Mouse (Mus musculus) hindbrain, embryonic 16.5 days (tissue): ENCODE data around the gene Cemip2. TPM values are rescaled to one million over a fixed set of nuclear protein-coding genes. Genes with fewer than 3 reads are reported as not detected.

ENCODE experiments used
- ATAC-seq: fragments of 200-750 bp; cut with Nextera tagmentation; 2 replicates; pipeline ENCODE4 v1.8.0; 2017; ENCODE audit warnings: moderate TSS enrichment, moderate library complexity
- H3K27ac ChIP-seq: fragments of 300-500 bp; sonication (generic); 2 replicates; pipeline ENCODE4 v1.5.1; 2014; ENCODE audit warnings: low read depth, mild to moderate bottlenecking, control low read depth, low read length, moderate library complexity
- H3K27me3 ChIP-seq: fragments of 300-500 bp; sonication (generic); replicated peaks from 2 replicates; pipeline ENCODE4 v1.6.1; 2014; ENCODE audit warnings: low read length; ENCODE audit not compliant: control insufficient read depth, insufficient read depth
- H3K36me3 ChIP-seq: fragments of 300-500 bp; sonication (generic); 2 replicates; pipeline ENCODE4 v1.6.1; 2014; ENCODE audit warnings: mild to moderate bottlenecking, low read length, moderate library complexity, mixed read lengths; ENCODE audit not compliant: control insufficient read depth, insufficient read depth
- H3K4me1 ChIP-seq: fragments of 300-500 bp; sonication (generic); 2 replicates; pipeline ENCODE4 v1.6.1; 2014; ENCODE audit warnings: low read depth, low read length; ENCODE audit not compliant: control insufficient read depth, insufficient read depth
- H3K4me2 ChIP-seq: fragments of 300-500 bp; sonication (generic); 2 replicates; pipeline ENCODE4 v1.6.1; 2014; ENCODE audit warnings: mild to moderate bottlenecking, low read length, control low read depth, moderate library complexity
- H3K4me3 ChIP-seq: fragments of 300-500 bp; sonication (generic); 2 replicates; pipeline ENCODE4 v1.5.1; 2014; ENCODE audit warnings: mild to moderate bottlenecking, low read length, control low read depth, moderate library complexity
- H3K9ac ChIP-seq: fragments of 300-500 bp; sonication (generic); 2 replicates; pipeline ENCODE4 v1.6.1; 2014; ENCODE audit warnings: low read depth, mild to moderate bottlenecking, control low read depth, low read length, moderate library complexity
- H3K9me3 ChIP-seq: fragments of 300-500 bp; sonication (generic); 2 replicates; pipeline ENCODE4 v1.6.1; 2014; ENCODE audit warnings: mild to moderate bottlenecking, low read length, moderate library complexity; ENCODE audit not compliant: control insufficient read depth
- WGBS: fragments of 180-500 bp; shearing (Covaris S2); extraction: QIAGEN DNeasy Blood & Tissue Kit; methylation state at CpG from one replicate; pipeline ENCODE4 v1.1.7; 2014; 5-methylcytosine and 5-hydroxymethylcytosine counted together
- polyA plus RNA-seq: library from polyadenylated mRNA; unstranded; fragments of >200 nt; fragmentation: Nextera tagmentation; extraction: Ambion mirVana; gene quantifications from 2 replicates; pipeline ENCODE4 v1.2.1, GENCODE M21; 2015

Cemip2 gene
- polyA plus RNA-seq, 1 experiment from 2014 or later = 15.4 TPM

DNA sequence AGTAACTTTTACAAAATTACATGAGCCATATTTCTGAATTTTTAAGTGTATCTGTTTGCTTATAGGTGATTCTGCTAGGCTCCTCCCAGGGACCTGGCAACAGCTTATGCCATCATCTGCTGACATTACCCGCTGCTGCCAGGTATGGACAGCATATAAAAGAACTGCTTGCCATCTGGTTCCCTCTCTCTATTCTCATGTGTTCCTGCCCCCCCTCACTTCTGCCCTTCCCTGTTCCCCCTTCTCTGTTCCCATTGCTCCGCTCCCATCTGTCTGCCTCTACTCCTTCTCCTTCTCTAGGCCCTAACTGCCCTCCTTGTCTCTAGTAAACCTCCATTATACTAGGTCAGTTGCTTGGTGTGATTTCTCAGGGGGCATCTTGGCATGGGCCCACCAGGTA is 32.6 kb upstream of the Cemip2 start:
- no peak overlapping the region for H3K4me2 ChIP-seq
- no peak overlapping the region for H3K27ac ChIP-seq
- no peaks in the 10 kb centered on the region for H3K9me3 ChIP-seq
- WGBS = 87% methylated on average over 2 of the region's 2 CpGs
- no peaks in the 10 kb centered on the region for H3K36me3 ChIP-seq
- no peak overlapping the region for H3K4me3 ChIP-seq
- no peaks in the 10 kb centered on the region for H3K4me1 ChIP-seq
- no peaks in the 10 kb centered on the region for H3K27me3 ChIP-seq
- H3K9ac ChIP-seq = no peak overlapping the region
- 0 out of 2 replicates have a peak, but pooled peaks have one; percentile 32 for ATAC-seq

DNA sequence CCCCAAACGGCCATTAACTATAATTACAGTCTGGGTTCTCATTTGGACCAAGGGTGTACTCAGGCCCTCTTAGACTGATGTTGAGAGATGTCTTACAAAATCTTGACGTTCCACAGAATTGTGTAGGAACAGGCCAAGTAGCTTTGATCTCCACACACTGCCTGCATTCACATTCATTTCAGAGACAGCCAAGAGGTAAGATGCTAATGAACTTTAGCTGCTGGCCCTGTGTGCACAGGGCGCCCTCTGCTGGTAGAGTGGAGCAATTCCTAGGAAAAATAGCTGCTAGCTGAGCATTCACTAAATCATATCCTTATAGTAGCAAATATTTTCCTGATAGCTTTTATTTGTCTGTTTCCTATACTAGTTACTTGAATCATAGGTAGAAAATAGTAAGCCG is 30.8 kb upstream of the Cemip2 start:
- ATAC-seq = no peak
- Histone ChIP-seq H3K4me2 (no peak overlapping the region), H3K4me1 (no peaks in the 10 kb centered on the region), H3K4me3 (no peak overlapping the region), H3K9me3 (no peaks in the 10 kb centered on the region), H3K36me3 (no peaks in the 10 kb centered on the region), H3K27ac (no peak overlapping the region), H3K27me3 (no peaks in the 10 kb centered on the region), H3K9ac (no peak overlapping the region)
- 20% methylated on average over 4 of the region's 4 CpGs for WGBS

DNA sequence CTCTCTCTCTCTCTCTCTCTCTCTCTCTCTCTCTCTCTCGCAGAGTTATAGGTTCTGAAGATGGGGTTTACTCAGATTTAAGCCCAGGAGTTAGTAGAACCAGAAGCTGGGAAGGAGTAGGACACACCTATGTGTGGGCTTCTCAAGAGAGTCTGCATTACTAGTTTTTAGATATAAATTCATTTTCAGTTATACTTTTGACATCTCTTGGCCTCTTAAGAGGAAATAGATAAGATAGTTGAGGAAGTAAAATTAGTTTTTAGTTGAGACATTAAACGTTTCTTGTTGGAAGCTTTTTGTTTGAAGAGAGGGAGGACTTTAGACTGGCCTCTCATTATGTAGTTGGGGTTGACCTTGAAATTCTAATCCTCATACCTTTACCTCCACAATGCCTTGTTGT is 28.0 kb upstream of the Cemip2 start:
- H3K4me3 ChIP-seq = no peak overlapping the region
- no peak overlapping the region for H3K9ac ChIP-seq
- no peak for ATAC-seq
- H3K4me1 ChIP-seq = no peaks in the 10 kb centered on the region
- no peak overlapping the region for H3K27ac ChIP-seq
- WGBS = 78% methylated on average over 2 of the region's 2 CpGs
- H3K9me3 ChIP-seq = no peaks in the 10 kb centered on the region
- H3K4me2 ChIP-seq = no peak overlapping the region
- H3K27me3 ChIP-seq = no peaks in the 10 kb centered on the region
- H3K36me3 ChIP-seq = no peaks in the 10 kb centered on the region

DNA sequence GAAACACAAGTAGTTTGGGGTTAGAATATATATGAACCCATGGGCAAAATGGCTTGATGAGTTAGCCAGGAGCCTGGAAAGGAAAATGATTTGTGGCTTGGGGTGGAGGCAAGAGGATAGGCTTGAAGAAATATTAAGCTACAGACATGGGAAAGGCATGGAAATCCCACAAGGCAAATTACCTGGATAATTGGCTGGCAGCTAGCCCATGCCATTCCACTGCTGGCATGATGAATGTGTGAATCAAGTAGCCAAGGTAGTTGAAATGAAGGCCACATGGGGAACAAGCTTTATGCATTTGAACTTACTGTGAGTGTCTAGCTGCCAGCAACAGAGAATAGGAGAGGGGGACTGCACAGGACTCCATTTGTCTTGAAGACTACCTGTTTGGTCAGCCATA is 16.5 kb upstream of the Cemip2 start:
- Histone ChIP-seq H3K9ac (no peak overlapping the region), H3K4me2 (no peak overlapping the region), H3K9me3 (no peaks in the 10 kb centered on the region), H3K27ac (no peak overlapping the region), H3K27me3 (no peaks in the 10 kb centered on the region), H3K4me3 (no peak overlapping the region), H3K4me1 (no peaks in the 10 kb centered on the region), H3K36me3 (no peaks in the 10 kb centered on the region)
- ATAC-seq = no peak

DNA sequence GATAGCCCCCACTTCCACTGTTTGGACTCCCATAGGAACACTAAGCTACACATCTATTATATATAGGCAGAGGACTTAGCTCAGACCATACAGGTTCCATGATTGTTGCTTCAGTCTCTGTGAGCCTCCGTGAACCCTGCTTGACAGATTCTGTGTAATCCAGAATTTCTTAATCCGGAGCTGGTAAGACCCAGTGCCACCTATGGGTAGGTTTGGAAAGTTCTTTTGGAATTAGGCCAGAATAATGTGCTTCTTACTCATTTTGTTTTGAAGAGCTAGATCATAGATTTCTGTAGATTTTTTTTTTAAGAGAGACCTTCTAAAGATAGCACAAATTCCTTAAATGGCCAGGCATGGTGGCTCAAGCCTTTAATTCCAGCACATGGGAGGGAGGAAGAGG is 14.1 kb upstream of the Cemip2 start:
- Histone ChIP-seq H3K9me3 (no peaks in the 10 kb centered on the region), H3K36me3 (no peaks in the 10 kb centered on the region), H3K4me1 (no peaks in the 10 kb centered on the region), H3K27ac (no peak overlapping the region), H3K4me2 (no peak overlapping the region), H3K4me3 (no peak overlapping the region), H3K9ac (no peak overlapping the region), H3K27me3 (no peaks in the 10 kb centered on the region)
- WGBS = 74% methylated on average over 2 of the region's 2 CpGs
- ATAC-seq = no peak

DNA sequence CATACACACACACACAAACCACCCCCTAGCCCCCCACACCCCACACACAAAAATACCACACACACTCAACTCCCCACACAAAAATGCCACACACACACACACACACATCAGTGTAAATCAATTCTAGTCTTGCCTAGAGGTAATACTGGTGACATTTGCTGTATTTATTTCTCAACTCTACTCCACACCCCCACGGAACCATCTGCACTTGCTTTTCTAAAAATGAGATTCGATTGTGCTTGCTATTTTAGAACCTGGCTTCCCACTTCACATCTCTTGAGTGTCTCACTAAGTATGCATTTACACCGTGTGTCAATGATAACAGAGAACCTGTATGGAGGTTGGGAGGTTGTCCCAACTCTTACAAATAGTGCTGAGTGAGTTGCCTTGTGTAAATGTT is 13.4 kb upstream of the Cemip2 start:
- Histone ChIP-seq H3K9me3 (no peaks in the 10 kb centered on the region), H3K27ac (no peak overlapping the region), H3K27me3 (no peaks in the 10 kb centered on the region), H3K4me3 (no peak overlapping the region), H3K4me2 (no peak overlapping the region), H3K4me1 (no peaks in the 10 kb centered on the region), H3K9ac (no peak overlapping the region), H3K36me3 (no peaks in the 10 kb centered on the region)
- WGBS = 82% methylated on average over 3 of the region's 3 CpGs
- ATAC-seq = no peak

DNA sequence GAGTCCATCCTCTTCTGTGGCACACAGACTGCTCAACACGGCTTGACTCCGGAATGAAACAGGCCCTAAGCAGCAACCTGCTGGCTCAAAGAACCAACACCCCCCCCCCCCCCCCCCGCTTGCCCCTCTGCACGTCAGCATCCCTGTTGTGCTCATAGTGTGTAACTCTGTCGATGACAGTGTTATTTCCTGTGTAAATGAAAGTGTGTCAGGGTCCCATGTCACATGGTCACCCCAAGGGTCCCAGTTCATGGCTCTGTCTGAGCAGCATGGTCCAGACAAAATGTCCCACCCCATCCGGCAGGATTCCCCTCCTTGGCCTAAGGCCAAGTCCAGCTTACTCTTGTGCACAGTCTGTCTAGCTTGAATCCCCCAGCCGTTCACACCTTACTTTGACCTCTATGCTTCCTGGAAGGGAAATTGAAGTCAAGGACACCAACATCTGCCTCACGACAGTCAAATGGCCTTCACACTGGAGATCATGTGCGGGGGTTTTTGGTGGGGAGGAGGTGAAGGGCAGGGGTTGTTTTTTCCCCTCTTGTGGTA is 10.6 kb upstream of the Cemip2 start:
- WGBS = 67% methylated on average over 8 of the region's 9 CpGs
- H3K4me2 ChIP-seq = no peak overlapping the region

DNA sequence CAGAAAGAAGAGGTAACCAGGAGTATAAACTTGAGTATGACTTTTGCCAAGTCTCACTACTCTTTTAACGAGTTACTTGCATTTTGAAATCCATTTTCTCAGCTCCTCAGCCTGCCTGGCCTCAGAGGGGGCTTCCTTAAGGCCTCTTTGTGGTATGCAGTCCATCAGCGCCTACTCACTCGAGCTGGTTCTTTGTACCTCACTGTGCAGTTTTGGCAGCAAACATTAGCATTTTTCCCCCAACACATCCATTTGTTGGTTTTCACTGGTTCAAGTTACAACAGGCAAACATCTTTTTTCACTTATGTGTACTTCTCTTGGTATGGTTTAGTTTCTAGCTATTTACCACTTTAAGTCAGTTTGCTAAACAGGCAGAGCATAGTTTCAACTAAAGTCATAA is 8.3 kb upstream of the Cemip2 start:
- H3K4me1 ChIP-seq = no peaks in the 10 kb centered on the region
- H3K9ac ChIP-seq = no peak overlapping the region
- H3K4me2 ChIP-seq = no peak overlapping the region
- no peaks in the 10 kb centered on the region for H3K27me3 ChIP-seq
- H3K27ac ChIP-seq = no peak overlapping the region
- 70% methylated on average over 3 of the region's 3 CpGs for WGBS
- H3K9me3 ChIP-seq = no peaks in the 10 kb centered on the region
- H3K4me3 ChIP-seq = no peak overlapping the region
- ATAC-seq = no peak
- H3K36me3 ChIP-seq = no peaks in the 10 kb centered on the region

More for the DNA sequence above, 10.6 kb upstream of the Cemip2 start:
- Histone ChIP-seq H3K4me3 (no peak overlapping the region), H3K9ac (no peak overlapping the region), H3K36me3 (no peaks in the 10 kb centered on the region), H3K27me3 (no peaks in the 10 kb centered on the region), H3K27ac (no peak overlapping the region), H3K4me1 (no peaks in the 10 kb centered on the region), H3K9me3 (no peaks in the 10 kb centered on the region)
- ATAC-seq = no peak

DNA sequence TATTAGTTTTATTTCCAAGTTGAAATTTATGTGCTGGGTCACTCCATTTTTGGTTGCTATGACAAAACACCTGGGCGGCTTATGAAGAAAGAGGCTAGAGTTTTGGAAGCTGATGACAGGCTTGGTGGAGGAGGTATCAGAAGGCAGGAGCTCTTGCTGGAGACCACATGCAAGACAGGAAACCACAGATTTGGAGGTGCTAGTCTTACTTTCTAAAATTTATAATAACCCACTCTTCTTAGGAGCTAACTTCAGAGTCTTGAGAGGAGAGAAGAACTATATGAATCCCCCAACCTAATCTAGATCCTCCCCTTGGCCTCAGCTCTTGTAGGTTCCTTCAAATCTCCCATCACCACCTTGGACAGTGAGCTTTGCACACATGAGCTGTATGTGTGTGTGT is 6.6 kb upstream of the Cemip2 start:
- Histone ChIP-seq H3K4me2 (no peak overlapping the region), H3K4me1 (no peaks in the 10 kb centered on the region), H3K36me3 (no peaks in the 10 kb centered on the region), H3K27me3 (no peaks in the 10 kb centered on the region), H3K9ac (no peak overlapping the region), H3K27ac (no peak overlapping the region), H3K4me3 (no peak overlapping the region), H3K9me3 (no peaks in the 10 kb centered on the region)
- ATAC-seq = no peak
- WGBS = 100% methylated on average over 1 of the region's 1 CpGs

DNA sequence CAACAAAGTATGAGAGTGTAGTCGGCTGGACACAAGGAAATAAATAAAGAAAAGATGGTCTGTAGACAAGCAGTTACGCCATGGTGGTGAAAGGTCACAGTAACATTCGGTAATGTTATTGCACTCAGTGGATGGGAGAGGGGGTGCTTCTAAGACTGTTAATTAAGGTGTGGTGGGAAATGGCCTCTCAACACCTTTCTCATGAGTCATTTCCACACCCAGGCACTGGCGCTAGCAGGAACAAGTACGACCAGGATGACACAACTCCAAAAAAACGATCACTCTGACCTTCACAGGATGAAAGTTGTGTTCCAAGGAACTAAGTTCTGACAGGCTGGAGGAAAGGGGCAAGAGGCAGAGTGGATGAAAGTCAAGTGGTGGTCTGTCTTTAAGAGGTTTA is 4.5 kb upstream of the Cemip2 start:
- no peak overlapping the region for H3K9ac ChIP-seq
- ATAC-seq = no peak
- no peaks in the 10 kb centered on the region for H3K9me3 ChIP-seq
- no peaks in the 10 kb centered on the region for H3K27me3 ChIP-seq
- H3K4me3 ChIP-seq = no peak overlapping the region
- no peaks in the 10 kb centered on the region for H3K36me3 ChIP-seq
- peaks cover 3% of the 10 kb centered on the region; the same call in 1 of the 2 replicates for H3K4me1 ChIP-seq
- H3K4me2 ChIP-seq = no peak overlapping the region
- H3K27ac ChIP-seq = no peak overlapping the region
- 77% methylated on average over 6 of the region's 6 CpGs for WGBS
